Mouse (Mus musculus) heart, embryonic 11.5 days (tissue): Measurements from ENCODE around the gene Elovl2. TPM values are rescaled to one million over a fixed set of nuclear protein-coding genes. Genes with fewer than 3 reads are reported as not detected.

Source experiments
- ATAC-seq: fragments of 200-750 bp; cut with Nextera tagmentation; replicated peaks from 2 replicates; pipeline ENCODE4 v1.8.0; 2017; ENCODE audit warnings: moderate library complexity; ENCODE audit not compliant: insufficient number of reproducible peaks, low FRiP score, low TSS enrichment
- H3K27ac ChIP-seq: fragments of 300-500 bp; sonication (generic); 2 replicates; pipeline ENCODE4 v1.5.1; 2014; ENCODE audit warnings: mild to moderate bottlenecking, low read depth, low read length
- H3K27me3 ChIP-seq: fragments of 300-500 bp; sonication (generic); 2 replicates; pipeline ENCODE4 v1.6.1; 2014; ENCODE audit warnings: mild to moderate bottlenecking, low read length, mixed read lengths; ENCODE audit not compliant: control insufficient read depth, insufficient read depth
- H3K36me3 ChIP-seq: fragments of 300-500 bp; sonication (generic); 2 replicates; pipeline ENCODE4 v1.6.1; 2014; ENCODE audit warnings: mild to moderate bottlenecking, low read length, moderate library complexity, mixed read lengths; ENCODE audit not compliant: control insufficient read depth, insufficient read depth
- H3K4me1 ChIP-seq: fragments of 300-500 bp; sonication (generic); 2 replicates; pipeline ENCODE4 v1.6.1; 2014; ENCODE audit warnings: low read length; ENCODE audit not compliant: control insufficient read depth, insufficient read depth
- H3K4me2 ChIP-seq: fragments of 300-500 bp; sonication (generic); 2 replicates; pipeline ENCODE4 v1.6.1; 2014; ENCODE audit warnings: mild to moderate bottlenecking, moderate library complexity
- H3K4me3 ChIP-seq: fragments of 300-500 bp; sonication (generic); 2 replicates; pipeline ENCODE4 v1.5.1; 2014; ENCODE audit warnings: low read depth, low read length
- H3K9ac ChIP-seq: fragments of 300-500 bp; sonication (generic); 2 replicates; pipeline ENCODE4 v1.6.1; 2014; ENCODE audit warnings: mild to moderate bottlenecking, low read depth, low read length, moderate library complexity
- H3K9me3 ChIP-seq: fragments of 300-500 bp; sonication (generic); replicated peaks from 2 replicates; pipeline ENCODE4 v1.6.1; 2016; ENCODE audit warnings: low read length; ENCODE audit not compliant: control insufficient read depth
- WGBS: fragments of 180-500 bp; shearing (Covaris S2); extraction: QIAGEN DNeasy Blood & Tissue Kit; methylation state at CpG from one replicate; pipeline ENCODE4 v1.1.7; 2014; ENCODE audit not compliant: insufficient replicate concordance; 5-methylcytosine and 5-hydroxymethylcytosine counted together
- polyA plus RNA-seq: library from polyadenylated mRNA; unstranded; fragments of >200 nt; fragmentation: Nextera tagmentation; extraction: Ambion mirVana; gene quantifications from 2 replicates; pipeline ENCODE4 v1.2.1, GENCODE M21; 2014

The Elovl2 gene
- polyA plus RNA-seq, 1 experiment from 2014 or later, result 3.7 TPM

DNA sequence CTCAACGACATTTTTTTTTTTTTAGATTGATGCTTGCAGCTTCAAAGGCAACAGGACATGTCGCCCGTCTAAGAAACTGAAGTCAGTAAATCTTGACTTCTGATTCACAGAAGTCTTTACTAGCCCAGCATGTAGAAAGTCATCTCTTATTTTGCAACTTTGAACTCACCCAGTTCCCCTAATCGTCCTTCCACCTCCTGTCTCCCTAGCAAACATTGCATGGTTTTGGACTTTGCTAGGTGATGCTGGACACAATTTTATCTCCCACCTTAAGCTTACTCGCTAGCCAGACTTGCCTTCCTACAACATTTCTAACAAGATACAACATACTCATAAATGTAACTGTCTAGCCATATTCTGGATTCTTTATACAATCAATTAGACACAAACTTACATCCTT is 7.9 kb upstream of the Elovl2 start:
- H3K27ac ChIP-seq, result no peak overlapping the region
- ATAC-seq, result no peak

DNA sequence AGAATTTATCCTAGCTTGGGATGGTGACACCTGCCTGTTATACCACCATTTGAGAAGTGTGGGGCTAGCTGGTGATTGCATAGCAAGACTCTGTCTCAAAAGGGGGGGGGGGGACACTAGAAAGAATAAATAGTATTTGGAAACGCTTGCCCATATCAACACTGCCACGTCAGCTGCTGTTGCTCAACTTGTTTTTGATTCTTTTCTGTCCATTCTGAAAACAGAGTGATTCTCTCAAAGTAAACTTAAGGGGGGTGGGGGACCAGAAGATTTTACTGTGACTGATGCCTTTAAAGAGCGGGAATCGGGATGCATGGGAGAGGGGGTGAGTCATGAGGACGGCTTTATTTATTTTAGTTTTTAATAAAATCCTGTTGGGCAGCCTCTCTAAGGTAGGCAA is 6.3 kb upstream of the Elovl2 start:
- WGBS, result 71% methylated on average over 5 of the region's 5 CpGs

More for the DNA sequence above, 7.9 kb upstream of the Elovl2 start:
- Histone ChIP-seq H3K4me3 (no peak overlapping the region), H3K27me3 (no peaks in the 10 kb centered on the region), H3K9ac (no peak overlapping the region), H3K4me2 (no peak overlapping the region), H3K4me1 (no peaks in the 10 kb centered on the region), H3K36me3 (no peaks in the 10 kb centered on the region), H3K9me3 (no peaks in the 10 kb centered on the region)
- 76% methylated on average over 5 of the region's 5 CpGs for WGBS

DNA sequence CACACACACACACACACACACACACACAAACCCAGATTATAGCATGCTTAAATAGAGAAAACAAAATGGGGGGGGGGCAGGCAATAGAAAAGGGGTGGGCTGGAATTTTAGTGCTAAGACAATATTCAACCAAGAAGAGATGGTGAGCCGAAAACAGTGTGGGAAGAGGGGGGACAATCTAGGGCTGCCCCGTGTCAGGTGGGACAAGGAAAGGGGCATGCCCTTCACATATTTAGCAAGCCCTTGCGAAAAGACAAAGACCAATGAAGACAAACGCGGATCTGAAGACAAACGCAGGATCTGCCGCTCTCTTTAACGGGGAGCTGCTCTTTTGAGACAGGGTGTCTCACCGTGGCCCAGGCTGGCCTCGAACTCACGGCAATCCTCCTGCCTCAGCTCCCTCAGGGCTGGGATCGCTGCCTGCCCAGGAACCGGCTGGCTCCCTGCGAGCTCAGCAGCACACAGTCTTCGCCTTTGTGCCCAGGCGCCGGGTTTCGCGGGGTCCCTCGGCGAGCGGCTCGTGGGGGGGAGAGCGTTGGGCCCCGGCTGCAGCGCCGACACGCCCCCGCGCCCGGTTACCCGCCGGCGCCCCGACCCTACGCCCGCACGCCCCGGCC is 410 bp downstream of the Elovl2 start:
- Histone ChIP-seq H3K36me3 (no peaks in the 10 kb centered on the region), H3K4me3 (peak overlapping the region; percentile 48), H3K27me3 (peaks cover 3% of the 10 kb centered on the region; the same call in 1 of the 2 replicates), H3K4me1 (no peaks in the 10 kb centered on the region), H3K9me3 (no peaks in the 10 kb centered on the region; the same call in 1 of the 2 replicates), H3K4me2 (peak overlapping the region; percentile 62), H3K27ac (no peak overlapping the region), H3K9ac (peak overlapping the region; percentile 69)
- peak; percentile 24; the same call in 1 of the 2 replicates for ATAC-seq
- 4% methylated on average over 39 of the region's 39 CpGs for WGBS

More for the DNA sequence above, 6.3 kb upstream of the Elovl2 start:
- no peak overlapping the region for H3K4me2 ChIP-seq
- no peaks in the 10 kb centered on the region for H3K27me3 ChIP-seq
- no peak overlapping the region for H3K9ac ChIP-seq
- H3K27ac ChIP-seq, result no peak overlapping the region
- ATAC-seq, result no peak
- no peaks in the 10 kb centered on the region; the same call in 1 of the 2 replicates for H3K9me3 ChIP-seq
- no peaks in the 10 kb centered on the region for H3K36me3 ChIP-seq
- no peak overlapping the region for H3K4me3 ChIP-seq
- no peaks in the 10 kb centered on the region for H3K4me1 ChIP-seq

DNA sequence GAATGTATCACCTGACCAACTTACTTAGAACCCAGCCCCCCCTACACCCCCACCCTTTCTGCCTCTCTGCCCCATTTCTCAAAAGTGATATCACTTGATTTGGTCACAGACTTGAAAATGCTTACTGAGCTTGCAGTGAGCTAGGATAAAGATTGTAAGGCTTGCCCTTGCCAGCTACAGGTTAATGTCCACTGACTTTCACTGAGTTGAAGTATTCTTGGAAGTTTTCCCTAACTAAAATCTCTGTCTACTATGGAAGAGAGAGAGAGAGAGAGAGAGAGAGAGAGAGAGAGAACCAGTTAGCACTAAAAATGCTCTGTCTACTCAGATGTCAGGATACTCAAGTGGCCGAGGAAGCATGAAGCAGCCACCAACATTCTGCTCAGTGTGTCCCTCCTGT is 1.1 kb downstream of the Elovl2 start:
- no peak overlapping the region for H3K4me2 ChIP-seq
- no peak overlapping the region for H3K27ac ChIP-seq
- H3K4me1 ChIP-seq, result no peaks in the 10 kb centered on the region
- H3K27me3 ChIP-seq, result peaks cover 3% of the 10 kb centered on the region; the same call in 1 of the 2 replicates
- no peak overlapping the region for H3K4me3 ChIP-seq
- no peak overlapping the region for H3K9ac ChIP-seq
- no peak for ATAC-seq
- H3K36me3 ChIP-seq, result no peaks in the 10 kb centered on the region
- WGBS, result 44% methylated on average over 1 of the region's 1 CpGs
- no peaks in the 10 kb centered on the region; the same call in 1 of the 2 replicates for H3K9me3 ChIP-seq

DNA sequence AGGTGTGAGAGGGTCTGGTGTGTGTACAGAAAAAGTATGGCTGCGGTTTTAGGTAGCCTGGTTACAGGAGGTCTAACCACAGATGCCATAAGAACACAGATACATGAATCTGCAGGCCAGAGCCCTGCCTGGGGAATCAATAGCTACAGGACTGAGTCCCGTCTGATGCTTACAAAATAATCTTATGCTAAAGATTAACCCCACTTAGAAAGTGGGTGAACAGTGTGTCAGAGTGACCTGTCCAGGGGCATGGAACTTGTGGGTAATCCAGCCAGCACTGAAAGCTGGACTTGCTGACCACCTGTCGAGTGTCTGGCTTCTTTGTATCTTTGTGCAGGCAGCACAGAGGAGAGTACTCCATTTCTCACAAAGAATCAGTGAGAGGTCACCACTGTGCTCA is 4.0 kb downstream of the Elovl2 start:
- Histone ChIP-seq H3K9ac (no peak overlapping the region), H3K27ac (no peak overlapping the region), H3K4me3 (no peak overlapping the region), H3K4me2 (no peak overlapping the region), H3K27me3 (peaks cover 3% of the 10 kb centered on the region; the same call in 1 of the 2 replicates), H3K36me3 (no peaks in the 10 kb centered on the region), H3K9me3 (no peaks in the 10 kb centered on the region), H3K4me1 (no peaks in the 10 kb centered on the region)
- 66% methylated on average over 3 of the region's 3 CpGs for WGBS
- no peak for ATAC-seq

DNA sequence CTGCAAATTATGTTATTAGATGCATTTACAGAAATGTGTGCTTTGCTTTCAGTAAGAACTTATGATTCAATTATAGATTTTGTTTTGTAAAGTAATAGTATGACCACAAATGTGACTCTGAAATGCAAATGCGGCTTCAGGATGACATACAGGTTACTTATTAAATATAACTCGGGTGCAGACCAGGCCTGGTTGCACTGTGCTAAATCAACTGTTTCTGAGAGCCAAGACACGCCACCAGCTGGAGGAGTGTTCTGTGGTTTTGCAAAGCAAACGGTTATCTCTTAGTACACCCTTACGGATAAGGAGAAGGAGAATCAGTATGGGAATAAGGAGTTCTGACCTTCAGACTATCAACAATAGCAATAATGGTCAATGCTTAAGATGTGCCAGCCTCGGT is 4.5 kb downstream of the Elovl2 start:
- ATAC-seq, result no peak
- WGBS, result 70% methylated on average over 6 of the region's 6 CpGs
- Histone ChIP-seq H3K27me3 (peaks cover 3% of the 10 kb centered on the region; the same call in 1 of the 2 replicates), H3K36me3 (no peaks in the 10 kb centered on the region), H3K27ac (no peak overlapping the region), H3K9me3 (no peaks in the 10 kb centered on the region), H3K4me3 (no peak overlapping the region), H3K9ac (no peak overlapping the region), H3K4me1 (no peaks in the 10 kb centered on the region), H3K4me2 (no peak overlapping the region)

DNA sequence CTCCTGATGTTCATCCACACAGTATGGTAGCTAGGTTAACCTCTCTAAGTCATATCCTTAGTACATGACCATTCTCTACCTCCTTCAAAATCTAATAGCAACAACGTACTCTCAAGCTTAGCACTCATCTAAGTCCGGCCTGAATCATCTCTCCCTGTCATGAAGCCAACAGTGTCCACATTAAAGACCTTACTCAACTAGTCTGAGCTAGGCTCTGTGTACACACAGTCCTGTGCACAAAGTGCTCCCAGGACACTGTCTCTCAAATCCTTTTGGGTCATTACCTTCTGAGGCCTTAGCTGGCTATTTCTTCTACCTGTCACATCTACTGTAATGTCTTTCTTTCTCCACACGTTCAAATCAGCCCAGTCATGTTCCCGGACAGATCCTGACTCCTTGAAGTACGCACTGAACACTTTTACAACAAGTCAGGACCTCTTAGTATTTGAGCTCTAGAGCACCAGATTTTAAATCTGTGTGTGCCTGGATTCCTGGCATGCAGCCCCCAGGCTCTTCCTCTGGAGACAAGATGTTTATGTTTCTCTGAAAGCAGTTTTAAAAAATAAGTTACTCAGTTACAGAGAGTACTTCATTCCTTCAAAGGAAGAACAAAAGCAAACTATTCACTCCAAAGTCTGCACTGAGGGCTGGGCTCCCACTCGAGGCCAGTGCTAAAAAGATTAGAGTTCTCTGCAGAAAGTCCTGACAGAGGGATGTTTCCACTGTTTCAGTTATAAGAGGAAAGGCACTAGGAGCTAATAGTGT is 7.5 kb downstream of the Elovl2 start:
- Histone ChIP-seq H3K9me3 (no peaks in the 10 kb centered on the region), H3K9ac (no peak overlapping the region), H3K36me3 (no peaks in the 10 kb centered on the region), H3K4me2 (no peak overlapping the region), H3K4me1 (no peaks in the 10 kb centered on the region), H3K4me3 (no peak overlapping the region), H3K27ac (no peak overlapping the region), H3K27me3 (no peaks in the 10 kb centered on the region)
- ATAC-seq, result no peak
- WGBS, result 64% methylated on average over 6 of the region's 6 CpGs

DNA sequence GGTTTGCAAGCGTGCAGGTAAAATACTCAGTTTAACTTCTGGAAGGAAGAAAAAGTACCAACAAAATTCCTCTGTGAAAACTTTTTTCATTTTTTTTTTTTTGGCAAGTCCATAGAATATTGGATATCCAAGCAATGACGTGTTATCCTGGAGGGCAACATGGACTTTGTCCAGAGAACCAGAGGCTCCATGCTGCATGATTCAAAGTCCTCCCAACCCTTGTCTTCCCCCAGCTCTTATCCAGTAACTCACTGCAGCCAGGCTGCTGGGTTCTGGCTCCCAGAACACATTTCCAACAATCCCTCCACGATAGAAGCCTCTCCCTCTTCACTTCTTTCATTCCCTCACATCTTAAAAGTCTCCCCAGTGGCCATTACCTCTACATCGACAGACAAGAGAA is 8.9 kb downstream of the Elovl2 start:
- H3K27ac ChIP-seq, result no peak overlapping the region
- H3K4me1 ChIP-seq, result no peaks in the 10 kb centered on the region
- no peaks in the 10 kb centered on the region for H3K9me3 ChIP-seq
- H3K9ac ChIP-seq, result no peak overlapping the region
- WGBS, result 66% methylated on average over 4 of the region's 4 CpGs
- no peak overlapping the region for H3K4me2 ChIP-seq
- H3K4me3 ChIP-seq, result no peak overlapping the region
- no peaks in the 10 kb centered on the region for H3K27me3 ChIP-seq
- ATAC-seq, result no peak
- H3K36me3 ChIP-seq, result no peaks in the 10 kb centered on the region
